ENCODE assay signal across 14 mouse cellular contexts in genomic region chr16:30656881-30657280, GRCm38 (mm10).
"Had no signal": no experiment of that assay in that cellular context is flagged by ENCODE, and none has a peak within 500 bp of the region (broad histone marks: within the 10 kb centered on the region; RNA-seq: fewer than 3 reads in every experiment).

No protein-coding gene starts in this region.

- ATAC-seq: liver, postnatal 0 days had no signal

- H3K4me2 ChIP-seq: kidney, embryonic 15.5 days; limb, embryonic 12.5 days; liver, embryonic 13.5 days; midbrain, embryonic 12.5 days; stomach, embryonic 15.5 days had no signal

- H3K4me1 ChIP-seq: liver, embryonic 13.5 days had no signal

- H3K9ac ChIP-seq: kidney, embryonic 15.5 days; limb, embryonic 12.5 days; liver, embryonic 13.5 days; liver, postnatal 0 days; midbrain, embryonic 12.5 days; stomach, embryonic 15.5 days had no signal

- H3K27me3 ChIP-seq: liver, embryonic 13.5 days; stomach, embryonic 15.5 days had no signal

- H3K27ac ChIP-seq: kidney, embryonic 15.5 days; limb, embryonic 12.5 days; liver, embryonic 13.5 days; macrophage; midbrain, embryonic 12.5 days; stomach, embryonic 15.5 days had no signal

- H3K4me3 ChIP-seq: kidney, embryonic 15.5 days; limb, embryonic 12.5 days; liver, embryonic 13.5 days; megakaryocyte, embryonic 14.5 days; midbrain, embryonic 12.5 days; stomach, embryonic 15.5 days had no signal

- DNase-seq: kidney, adult 11 months; kidney, postnatal 14 days; liver; liver, embryonic 13.5 days; liver, postnatal 0 days; lung, postnatal 10 days; right cerebral cortex, postnatal 14 days; thymus, postnatal 4 days had no signal

- H3K36me3 ChIP-seq: kidney, embryonic 15.5 days; limb, embryonic 12.5 days; liver, embryonic 13.5 days; midbrain, embryonic 12.5 days; stomach, embryonic 15.5 days had no signal

- H3K9me3 ChIP-seq: kidney, embryonic 15.5 days; limb, embryonic 12.5 days; liver, embryonic 13.5 days; megakaryocyte, embryonic 14.5 days; midbrain, embryonic 12.5 days; stomach, embryonic 15.5 days had no signal
